Mouse (Mus musculus) forebrain, embryonic 16.5 days (tissue): ENCODE measurements around the gene Olfr212. TPM values are rescaled to one million over a fixed set of nuclear protein-coding genes. Genes with fewer than 3 reads are reported as not detected.
"Not testable (repeated sequence)": the region's sequence is repeated elsewhere in the genome, so short reads cannot be mapped to it uniquely, and the experiment has no call there.

Experiments used
- ATAC-seq: fragments of 200-750 bp; cut with Nextera tagmentation; 2 replicates; pipeline ENCODE4 v1.8.0; 2017; ENCODE audit warnings: mild to moderate bottlenecking, moderate library complexity
- H3K27ac ChIP-seq: fragments of 300-500 bp; sonication (generic); 2 replicates; pipeline ENCODE4 v1.5.1; 2014; ENCODE audit warnings: low read length, control low read depth
- H3K27me3 ChIP-seq: fragments of 300-500 bp; sonication (generic); replicated peaks from 2 replicates; pipeline ENCODE4 v1.6.1; 2014; ENCODE audit warnings: low read length; ENCODE audit not compliant: control insufficient read depth, insufficient read depth
- H3K36me3 ChIP-seq: fragments of 300-500 bp; sonication (generic); 2 replicates; pipeline ENCODE4 v1.6.1; 2014; ENCODE audit not compliant: control insufficient read depth, insufficient read depth
- H3K4me1 ChIP-seq: fragments of 300-500 bp; sonication (generic); replicated peaks from 2 replicates; pipeline ENCODE4 v1.6.1; 2014; ENCODE audit warnings: low read length; ENCODE audit not compliant: control insufficient read depth, insufficient read depth
- H3K4me2 ChIP-seq: fragments of 300-500 bp; sonication (generic); 2 replicates; pipeline ENCODE4 v1.6.1; 2014; ENCODE audit warnings: mild to moderate bottlenecking, low read length, control low read depth
- H3K4me3 ChIP-seq: fragments of 300-500 bp; sonication (generic); replicated peaks from 2 replicates; pipeline ENCODE4 v1.5.1; 2014; ENCODE audit warnings: mild to moderate bottlenecking, low read length, control low read depth
- H3K9ac ChIP-seq: fragments of 300-500 bp; sonication (generic); replicated peaks from 2 replicates; pipeline ENCODE4 v1.6.1; 2014; ENCODE audit warnings: low read depth, low read length, control low read depth
- H3K9me3 ChIP-seq: fragments of 300-500 bp; sonication (generic); 2 replicates; pipeline ENCODE4 v1.6.1; 2016; ENCODE audit warnings: low read length; ENCODE audit not compliant: control insufficient read depth
- WGBS: fragments of 180-500 bp; shearing (Covaris S2); extraction: QIAGEN DNeasy Blood & Tissue Kit; methylation state at CpG from one replicate; pipeline ENCODE4 v1.1.7; 2014; 5-methylcytosine and 5-hydroxymethylcytosine counted together
- polyA plus RNA-seq: library from polyadenylated mRNA; unstranded; fragments of >200 nt; fragmentation: Nextera tagmentation; extraction: Ambion mirVana; gene quantifications from 2 replicates; pipeline ENCODE4 v1.2.1, GENCODE M21; 2015

Olfr212 gene
- polyA plus RNA-seq: not detected in 2 replicates

- not testable (repeated sequence) for H3K4me2 ChIP-seq
Observed at GRCm38 (mm10) chr6:116506302-116507003, at the start of gene Olfr212. TSS of gene Olfr212 (plus strand) at chr6:116506516.

GRCm38 (mm10) chr6:116458728-116459127 lies 47.6 kb upstream of the Olfr212 start:
- Histone ChIP-seq H3K4me3 (no peak overlapping the region), H3K9me3 (no peaks in the 10 kb centered on the region), H3K9ac (no peak overlapping the region), H3K27ac (no peak overlapping the region), H3K27me3 (peaks cover 6% of the 10 kb centered on the region; the same call in 1 of the 2 replicates), H3K4me1 (peaks cover 5% of the 10 kb centered on the region), H3K36me3 (no peaks in the 10 kb centered on the region), H3K4me2 (no peak overlapping the region)
- WGBS: 68% methylated on average over 4 of the region's 4 CpGs
- ATAC-seq: no peak

More at GRCm38 (mm10) chr6:116506302-116507003, at the start of gene Olfr212:
- not testable (repeated sequence) for H3K36me3 ChIP-seq, H3K27ac ChIP-seq, H3K4me3 ChIP-seq, H3K9ac ChIP-seq, H3K9me3 ChIP-seq, ATAC-seq, H3K27me3 ChIP-seq, H3K4me1 ChIP-seq
- WGBS: 97% methylated on average over 17 of the region's 20 CpGs

- 78% methylated on average over 2 of the region's 2 CpGs for WGBS
- Histone ChIP-seq H3K36me3 (no peaks in the 10 kb centered on the region), H3K9me3 (no peaks in the 10 kb centered on the region), H3K27me3 (peaks cover 6% of the 10 kb centered on the region; the same call in 1 of the 2 replicates), H3K4me1 (peaks cover 5% of the 10 kb centered on the region), H3K9ac (no peak overlapping the region), H3K27ac (no peak overlapping the region), H3K4me3 (no peak overlapping the region), H3K4me2 (no peak overlapping the region)
- no peak for ATAC-seq
Observed at GRCm38 (mm10) chr6:116459232-116459631, 47.1 kb upstream of the Olfr212 start.

GRCm38 (mm10) chr6:116460544-116461283 lies 45.6 kb upstream of the Olfr212 start, which contains the start of gene Alox5:
TSS of gene Alox5 (minus strand) at chr6:116461178.
- Histone ChIP-seq H3K9ac (0 out of 2 replicates have a peak within 1 kb of the TSS, but pooled peaks have one; percentile 32), H3K4me3 (peak within 1 kb of the TSS; percentile 26), H3K4me1 (peaks cover 5% of the 10 kb centered on the region), H3K4me2 (peak within 1 kb of the TSS; percentile 53), H3K36me3 (no peaks in the 10 kb centered on the region), H3K27ac (no peak within 1 kb of the TSS), H3K9me3 (no peaks in the 10 kb centered on the region), H3K27me3 (peaks cover 6% of the 10 kb centered on the region; the same call in 1 of the 2 replicates)
- 3% methylated on average over 43 of the region's 43 CpGs for WGBS
- ATAC-seq: no peak

- WGBS: 45% methylated on average over 3 of the region's 3 CpGs
- Histone ChIP-seq H3K9ac (no peak overlapping the region), H3K4me2 (no peak overlapping the region), H3K9me3 (no peaks in the 10 kb centered on the region), H3K4me1 (no peaks in the 10 kb centered on the region), H3K36me3 (no peaks in the 10 kb centered on the region), H3K27me3 (no peaks in the 10 kb centered on the region), H3K27ac (no peak overlapping the region), H3K4me3 (no peak overlapping the region)
- no peak for ATAC-seq
Observed at GRCm38 (mm10) chr6:116468081-116468480, 38.2 kb upstream of the Olfr212 start.

GRCm38 (mm10) chr6:116485081-116485480 lies 21.2 kb upstream of the Olfr212 start:
- H3K4me3 ChIP-seq: no peak overlapping the region
- no peak overlapping the region for H3K27ac ChIP-seq
- H3K9me3 ChIP-seq: no peaks in the 10 kb centered on the region
- no peaks in the 10 kb centered on the region for H3K4me1 ChIP-seq
- no peaks in the 10 kb centered on the region for H3K27me3 ChIP-seq
- WGBS: 66% methylated on average over 1 of the region's 1 CpGs
- no peak overlapping the region for H3K4me2 ChIP-seq
- ATAC-seq: no peak
- H3K36me3 ChIP-seq: no peaks in the 10 kb centered on the region
- no peak overlapping the region for H3K9ac ChIP-seq

- no peak overlapping the region for H3K4me3 ChIP-seq
- no peaks in the 10 kb centered on the region for H3K36me3 ChIP-seq
- no peak for ATAC-seq
- no peaks in the 10 kb centered on the region for H3K27me3 ChIP-seq
- no peaks in the 10 kb centered on the region for H3K9me3 ChIP-seq
- no peak overlapping the region for H3K27ac ChIP-seq
- no peak overlapping the region for H3K4me2 ChIP-seq
- WGBS: 71% methylated on average over 1 of the region's 1 CpGs
- H3K9ac ChIP-seq: no peak overlapping the region
- H3K4me1 ChIP-seq: no peaks in the 10 kb centered on the region
Observed at GRCm38 (mm10) chr6:116486833-116487232, 19.5 kb upstream of the Olfr212 start.

GRCm38 (mm10) chr6:116488791-116489190 lies 17.5 kb upstream of the Olfr212 start, which contains the start of gene Olfr211:
TSS of gene Olfr211 (plus strand) at chr6:116489091.
- Histone ChIP-seq H3K9ac (no peak within 1 kb of the TSS), H3K9me3 (no peaks in the 10 kb centered on the region), H3K27ac (no peak within 1 kb of the TSS), H3K36me3 (no peaks in the 10 kb centered on the region), H3K4me1 (no peaks in the 10 kb centered on the region), H3K4me2 (no peak within 1 kb of the TSS), H3K4me3 (no peak within 1 kb of the TSS), H3K27me3 (no peaks in the 10 kb centered on the region)
- ATAC-seq: no peak
- 63% methylated on average over 4 of the region's 4 CpGs for WGBS

GRCm38 (mm10) chr6:116493742-116494141 lies 12.6 kb upstream of the Olfr212 start:
- Histone ChIP-seq H3K4me2 (no peak overlapping the region), H3K4me1 (no peaks in the 10 kb centered on the region), H3K4me3 (no peak overlapping the region), H3K27me3 (no peaks in the 10 kb centered on the region), H3K9me3 (no peaks in the 10 kb centered on the region), H3K27ac (no peak overlapping the region), H3K9ac (no peak overlapping the region), H3K36me3 (no peaks in the 10 kb centered on the region)
- no peak for ATAC-seq
- 90% methylated on average over 5 of the region's 5 CpGs for WGBS
